Mouse (Mus musculus) layer of hippocampus, adult 18-20 months (tissue): ENCODE measurements around the gene Sh3tc1. TPM values are rescaled to one million over a fixed set of nuclear protein-coding genes. Genes with fewer than 3 reads are reported as not detected.
A peak's percentile ranks its signal among the peaks of the same experiment; 100 is the strongest.

ENCODE experiments used
- DNase-seq, 2 experiments: peaks; one replicate each; pipeline ENCODE4 v3.0.0; 2022; ENCODE audit warnings: low spot score in 2 of 2
- total RNA-seq, 2 experiments: library from RNA; stranded (reverse); gene quantifications; 2 replicates each; pipeline ENCODE4 v1.2.3; 2021

The Sh3tc1 gene
- total RNA-seq, 2 experiments from 2014 or later = 1.5 to 2.6 TPM

DNA sequence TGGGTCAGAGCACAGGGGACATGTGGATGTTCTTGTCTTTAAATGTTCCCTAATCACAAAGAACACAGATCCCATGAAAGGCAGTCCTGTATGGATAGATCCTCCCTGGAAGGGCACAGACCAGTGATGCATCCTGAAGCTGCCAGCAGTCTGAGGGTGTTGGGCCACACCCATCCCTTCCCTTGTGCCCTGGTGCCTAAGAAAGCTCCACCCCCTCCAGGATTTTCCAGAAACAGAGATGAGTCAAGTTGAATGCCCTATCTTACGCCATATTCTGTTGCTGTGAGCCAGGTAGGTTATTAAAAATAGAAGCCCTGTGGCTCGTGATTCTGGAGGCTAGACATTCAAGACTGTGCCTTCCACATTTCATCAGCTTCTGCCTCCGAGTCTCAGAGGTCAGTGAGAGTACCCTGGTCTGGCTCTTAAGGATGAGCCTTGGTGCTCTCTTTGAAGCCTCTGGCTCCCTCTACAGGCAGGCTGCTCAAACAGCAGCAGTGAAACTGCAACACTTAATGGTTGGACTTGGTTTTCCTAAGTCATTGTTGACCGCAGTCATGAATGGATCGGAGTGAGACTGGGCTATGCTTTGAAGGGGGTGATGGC lies 15.4 kb upstream of the Sh3tc1 start:
- DNase-seq = peak in 1 of 2 experiments; percentile 77

DNA sequence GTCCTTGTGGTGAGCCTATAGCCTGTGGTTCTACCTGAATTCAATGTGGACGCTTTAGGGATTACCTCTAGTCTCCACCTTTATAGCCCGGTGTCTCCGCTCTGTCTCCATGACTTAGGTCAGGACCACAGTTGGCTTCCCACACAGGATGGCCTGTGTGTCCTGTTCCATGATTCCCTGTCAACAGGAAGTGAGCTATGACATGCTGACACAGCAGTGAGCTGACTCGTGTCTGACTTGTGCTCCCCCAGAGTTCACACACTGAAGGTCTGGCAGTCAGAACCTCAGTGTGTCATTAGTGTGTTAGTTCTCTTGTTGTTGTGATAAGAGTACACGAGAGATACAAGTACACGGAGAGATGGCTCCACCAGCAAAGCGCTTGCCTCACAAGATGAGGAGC lies 11.2 kb upstream of the Sh3tc1 start:
- DNase-seq = no peak

DNA sequence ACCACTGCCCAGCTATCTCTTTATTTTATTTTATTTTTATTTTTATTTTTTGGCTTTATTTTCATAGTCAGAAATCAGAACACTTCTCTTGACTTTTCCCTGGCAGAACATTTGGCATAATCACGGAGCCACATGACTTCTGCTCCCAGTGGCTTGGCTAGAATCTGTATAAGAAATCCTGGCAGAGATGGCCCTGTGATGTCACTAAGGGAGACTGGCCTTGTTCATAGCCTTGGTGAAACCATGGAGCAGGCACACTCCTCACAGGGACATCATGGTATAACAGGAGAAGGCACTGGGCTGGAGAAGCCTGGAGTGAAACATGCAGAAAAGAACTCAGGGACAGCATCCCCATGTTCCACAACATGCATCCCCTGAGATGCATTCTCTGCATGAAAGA lies 10.2 kb upstream of the Sh3tc1 start:
- no peak for DNase-seq

DNA sequence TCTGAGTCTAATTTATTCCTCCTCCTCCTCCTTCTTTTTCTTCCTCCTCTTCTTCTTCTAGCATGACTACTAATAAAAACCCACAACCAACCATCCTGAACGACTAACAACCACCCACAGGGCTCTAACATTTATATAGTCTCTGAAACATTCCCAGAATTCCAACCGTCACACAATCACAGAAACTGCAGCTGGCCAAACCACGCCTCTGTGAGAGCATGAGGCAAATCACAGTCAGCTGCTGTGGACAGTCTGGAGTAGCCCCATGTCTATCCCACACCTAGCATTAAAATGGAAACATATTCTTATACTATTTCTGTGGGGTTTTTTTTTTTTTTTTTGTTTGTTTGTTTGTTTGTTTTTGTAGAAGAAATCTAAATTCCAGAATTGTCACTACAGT lies 9.6 kb upstream of the Sh3tc1 start:
- no peak for DNase-seq

DNA sequence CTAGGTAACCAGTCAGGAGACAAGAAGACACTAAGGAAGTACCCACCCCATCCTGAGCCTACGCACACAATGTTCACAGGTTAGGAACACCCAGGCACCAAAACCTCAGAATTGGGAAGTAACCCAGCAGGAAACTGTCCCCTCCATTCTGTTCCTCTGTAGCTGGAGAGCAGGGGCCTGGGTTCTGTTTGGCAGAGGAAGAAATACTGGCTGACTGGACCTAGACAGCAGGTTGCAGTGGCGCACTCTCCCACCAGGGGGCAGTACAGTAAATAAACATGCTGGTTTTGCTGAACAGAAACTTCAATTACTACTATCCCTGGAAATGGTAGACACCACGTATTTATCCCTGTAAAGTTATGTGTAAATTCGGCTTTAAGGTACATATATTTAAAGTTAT lies 7.1 kb upstream of the Sh3tc1 start:
- peak; percentile 64 to 86 for DNase-seq

DNA sequence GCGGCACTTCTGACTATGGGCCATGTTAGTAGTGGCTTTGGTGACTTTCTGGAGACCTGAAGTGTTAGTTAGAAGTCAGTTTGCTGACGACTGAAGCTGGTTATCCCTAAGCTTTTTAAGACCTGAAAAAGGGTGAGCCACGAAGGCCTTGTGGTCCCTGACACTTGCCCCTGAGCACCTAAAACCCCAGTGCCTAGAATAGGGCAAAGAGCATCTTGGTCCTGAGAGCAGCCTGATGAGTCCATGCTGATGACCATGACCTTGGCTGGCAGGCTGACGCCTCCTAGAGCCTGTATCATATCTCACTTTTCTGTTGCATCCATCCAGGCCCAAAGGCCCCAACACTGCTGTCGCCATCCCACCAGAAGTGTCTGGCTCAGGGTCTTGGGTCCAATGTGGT lies 5.6 kb upstream of the Sh3tc1 start:
- DNase-seq = no peak

DNA sequence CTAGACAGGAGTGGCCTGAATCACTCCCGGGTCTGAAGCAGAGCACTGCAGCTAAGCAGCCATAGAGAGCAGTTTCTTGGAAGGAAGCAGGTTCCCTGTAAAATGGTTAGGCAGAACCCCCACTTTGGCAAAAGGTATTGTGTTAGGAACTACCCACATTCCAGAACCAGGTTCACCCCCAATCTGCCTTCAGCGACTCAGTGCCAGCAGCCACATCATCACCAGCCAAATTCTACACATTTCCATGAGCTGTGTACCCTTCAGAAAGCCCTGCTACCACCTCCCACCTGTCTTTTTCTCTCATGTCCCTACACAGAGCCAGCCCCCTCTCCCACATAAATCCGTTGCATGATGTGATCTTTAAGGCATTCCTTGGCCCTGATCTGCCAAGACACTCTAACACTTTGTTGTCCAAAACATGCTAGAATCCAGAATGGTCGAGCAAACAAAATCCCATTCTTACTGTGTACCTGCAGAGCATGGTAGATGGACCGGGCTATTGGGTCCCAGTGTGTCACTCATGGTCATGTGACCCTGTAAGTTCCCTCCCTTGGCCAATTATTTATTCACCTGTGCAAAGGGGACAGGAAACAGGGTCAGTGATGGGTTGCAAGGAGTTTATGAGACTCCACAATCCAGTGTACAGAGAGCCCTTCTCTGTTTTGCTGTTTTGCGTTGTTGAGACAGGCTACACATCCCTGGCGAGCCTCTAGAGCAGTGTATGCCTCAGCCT lies 4.4 kb upstream of the Sh3tc1 start:
- peak in 1 of 2 experiments; percentile 68 for DNase-seq

DNA sequence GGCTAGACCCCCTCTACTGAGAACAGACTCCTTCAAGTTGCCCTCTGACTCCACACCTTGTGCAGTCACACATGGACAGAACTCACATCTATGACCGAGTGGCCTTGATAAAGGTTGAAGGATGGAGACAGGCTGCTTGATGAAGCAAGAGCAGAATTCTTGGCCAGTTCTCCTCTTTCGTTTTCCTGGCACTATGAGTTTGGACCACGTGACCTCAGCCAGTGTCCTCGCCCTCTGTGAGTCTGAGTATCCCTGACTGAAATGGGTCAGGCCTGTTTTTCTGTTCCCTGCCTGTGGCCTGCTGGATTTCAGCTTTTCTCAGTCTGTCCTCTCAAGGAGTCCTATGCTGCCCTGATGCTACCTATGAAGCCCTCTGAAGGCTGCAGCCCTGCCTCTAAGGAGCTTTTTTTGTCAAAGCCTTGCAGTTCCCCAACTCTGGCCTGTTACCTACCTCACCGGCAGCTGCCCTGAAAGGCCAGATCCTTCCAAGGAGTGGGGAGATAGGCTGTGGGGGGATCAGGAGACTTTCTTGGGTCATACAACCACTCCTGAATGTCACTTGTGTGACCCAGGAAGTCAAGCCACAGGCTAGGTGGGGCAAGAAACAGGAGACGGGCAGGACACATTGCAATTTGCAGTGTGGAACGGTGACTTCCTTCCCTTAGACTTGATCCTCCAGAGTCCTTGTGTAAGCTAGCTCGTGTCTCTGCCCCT lies 3.6 kb upstream of the Sh3tc1 start:
- DNase-seq = no peak

DNA sequence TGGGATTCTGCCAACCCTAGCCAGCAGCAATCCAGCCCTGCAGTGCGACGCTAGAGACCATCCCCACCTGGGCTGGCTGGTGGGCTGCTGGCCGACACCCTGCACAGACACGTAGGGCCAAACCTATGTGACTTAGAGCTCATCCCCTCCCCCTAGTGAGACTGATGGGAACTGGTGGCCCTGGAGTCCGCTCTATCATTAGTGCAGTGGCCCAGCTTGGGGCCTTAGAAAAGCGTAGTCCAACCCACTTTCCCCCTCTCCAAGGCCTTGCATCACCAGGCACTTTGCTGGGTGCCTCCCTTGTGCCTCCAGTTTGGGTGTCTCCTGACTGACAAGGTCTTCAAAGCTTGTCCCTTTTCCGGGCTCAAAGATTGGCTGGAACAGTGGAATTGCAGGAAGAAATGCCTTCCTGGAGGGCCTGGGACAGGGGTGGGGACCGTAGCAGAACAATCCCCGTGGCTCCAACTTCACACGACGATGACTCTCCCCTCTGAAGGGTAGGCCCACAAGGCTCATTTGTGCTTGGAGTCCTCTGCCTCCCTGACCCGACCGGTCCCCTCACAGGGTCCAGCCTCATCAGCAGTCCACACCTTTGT lies 1.5 kb upstream of the Sh3tc1 start:
- DNase-seq = no peak

DNA sequence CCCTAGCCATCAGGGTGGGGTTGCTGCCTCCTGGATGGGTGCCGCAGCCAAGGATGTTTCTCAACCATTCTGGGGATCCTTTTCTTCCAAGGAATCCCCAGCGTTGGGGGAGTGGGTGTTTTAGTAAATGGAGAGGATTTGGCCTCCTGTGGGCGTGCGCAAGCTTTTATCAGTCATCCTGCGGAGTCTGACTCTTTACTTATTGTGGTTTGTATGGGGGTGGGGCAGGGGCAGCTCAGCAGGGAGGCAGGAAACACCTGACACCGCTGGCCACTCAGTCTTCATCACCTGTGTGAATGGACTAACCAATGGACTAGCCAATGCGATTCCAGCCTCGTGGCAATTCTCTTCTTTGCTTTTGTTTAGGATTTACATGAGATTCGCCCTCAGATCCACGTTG lies 929 bp upstream of the Sh3tc1 start:
- DNase-seq = no peak

DNA sequence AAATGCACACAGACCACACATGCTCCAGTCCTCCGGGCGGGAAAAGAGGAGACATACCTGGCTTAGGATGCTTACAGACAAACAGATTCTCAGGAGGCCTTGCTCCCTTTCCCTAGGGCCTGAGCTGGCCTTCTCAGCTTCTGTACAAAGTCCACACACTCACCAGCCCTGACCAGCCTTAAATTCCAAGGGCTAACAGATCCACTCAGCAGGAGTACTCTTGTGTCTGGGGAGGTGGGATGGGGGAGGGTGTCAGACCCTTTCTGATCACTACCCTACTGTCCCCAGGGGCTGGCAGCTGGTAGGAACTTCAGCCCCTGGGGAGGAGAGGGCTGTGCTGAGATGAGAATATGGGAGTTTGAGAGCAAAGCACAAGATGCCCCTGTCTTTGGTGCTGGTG lies 782 bp downstream of the Sh3tc1 start:
- no peak for DNase-seq

DNA sequence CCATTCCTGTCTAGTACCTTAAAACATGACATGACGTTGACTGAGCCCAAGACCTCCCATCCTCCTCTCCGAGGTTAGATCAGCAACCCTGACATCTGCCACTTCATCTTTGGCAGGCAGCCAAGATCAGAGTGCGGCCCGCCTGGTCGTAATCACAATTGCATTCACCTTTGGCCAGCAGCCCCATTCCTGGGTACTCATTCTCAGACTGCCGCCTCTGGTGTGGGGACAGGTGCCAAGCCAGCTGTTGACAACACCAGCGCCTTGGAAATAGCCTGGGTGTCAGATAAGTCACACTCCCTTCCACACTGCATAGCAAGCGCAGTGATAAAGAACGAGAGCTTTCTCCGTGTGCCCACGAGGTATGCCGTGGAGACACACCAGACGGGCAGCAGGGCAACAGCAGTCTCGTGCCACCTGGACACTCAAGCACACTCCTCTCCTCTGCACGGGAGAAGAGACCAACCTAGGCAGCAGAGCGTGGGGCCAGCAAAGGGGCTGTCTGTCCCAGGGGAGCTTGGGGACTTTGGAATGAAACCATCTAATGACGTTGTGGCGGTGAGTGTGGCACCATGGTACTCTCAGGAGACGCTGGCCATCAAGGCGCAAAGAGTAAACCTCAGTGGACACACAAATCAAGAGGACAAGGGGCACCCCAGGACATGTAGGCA lies 2.4 kb downstream of the Sh3tc1 start:
- no peak for DNase-seq

DNA sequence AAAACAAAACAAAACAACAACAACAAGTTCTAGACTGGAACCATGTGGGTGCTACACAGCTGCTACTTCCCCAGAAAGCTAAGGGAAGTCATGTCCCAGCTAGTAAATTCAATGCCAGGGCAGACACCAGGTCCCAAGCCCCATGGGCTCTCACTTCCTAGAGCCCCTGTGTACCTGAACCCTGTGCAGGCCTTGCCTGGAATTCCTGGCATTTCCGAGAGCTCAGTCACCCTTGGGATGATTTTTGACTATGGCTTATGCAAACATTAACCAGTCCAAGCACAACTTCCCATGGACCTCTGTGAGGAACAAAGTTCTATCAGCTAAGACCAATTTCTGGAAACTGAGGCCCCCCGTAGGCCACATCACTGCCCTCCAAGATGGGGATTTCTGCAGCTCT lies 6.3 kb downstream of the Sh3tc1 start:
- no peak for DNase-seq

DNA sequence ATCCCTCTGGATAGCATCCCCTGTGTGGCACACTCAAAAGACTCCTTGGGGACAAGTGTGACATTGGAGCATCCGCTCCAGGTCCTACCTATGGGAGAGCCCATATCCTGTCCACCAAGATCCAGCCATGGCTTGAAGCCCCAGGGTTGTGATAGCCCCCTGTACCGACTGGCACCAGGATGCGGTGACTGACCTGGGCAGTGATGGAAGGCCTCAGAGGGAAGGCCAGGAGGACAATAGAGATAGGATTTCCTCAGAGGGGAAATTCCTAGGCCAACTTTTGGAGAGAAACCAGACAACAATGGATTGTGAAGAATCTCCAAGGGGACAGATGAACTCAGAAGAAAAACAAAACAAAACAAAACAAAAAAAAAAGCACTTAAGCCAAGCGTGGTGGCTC lies 8.8 kb downstream of the Sh3tc1 start:
- no peak for DNase-seq

DNA sequence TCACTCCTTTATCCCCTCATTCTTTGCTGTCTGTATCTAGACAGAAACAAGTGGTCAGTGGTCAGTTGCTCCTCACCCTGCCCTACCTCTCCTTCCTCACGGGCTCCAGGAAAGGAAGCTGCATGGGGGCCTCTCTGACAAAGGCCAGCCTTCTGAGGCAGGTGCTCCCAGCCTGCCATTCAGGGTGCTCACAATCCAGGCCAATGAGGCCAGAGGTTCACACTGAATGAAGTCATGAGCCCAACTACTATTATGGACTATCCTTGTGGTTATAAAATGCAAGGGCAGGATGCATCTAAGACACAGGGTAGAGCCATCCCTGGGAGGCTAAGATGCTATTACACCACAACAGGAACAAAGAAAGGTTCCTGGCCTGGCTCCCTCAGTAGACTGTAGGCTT lies 9.2 kb downstream of the Sh3tc1 start:
- no peak for DNase-seq

DNA sequence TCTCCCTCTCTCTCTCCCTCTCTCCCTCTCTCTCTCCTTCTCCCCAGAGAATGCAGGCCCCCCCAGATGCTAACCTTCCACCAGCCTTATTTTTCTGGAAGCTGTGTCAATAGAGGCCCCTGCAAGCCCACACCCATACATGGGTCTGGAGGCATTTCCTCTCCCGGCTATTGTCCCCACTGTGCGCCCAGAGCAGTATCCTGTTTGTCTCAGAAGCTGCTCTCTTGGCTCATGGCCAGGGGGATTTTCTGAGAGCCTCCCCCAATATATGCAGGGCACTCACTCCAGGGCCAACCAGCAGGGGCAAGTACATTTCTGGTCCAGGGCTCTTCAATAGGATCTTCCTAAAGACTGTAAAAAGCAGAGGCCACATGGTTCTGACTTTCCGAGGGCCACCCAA lies 9.9 kb downstream of the Sh3tc1 start:
- no peak for DNase-seq

DNA sequence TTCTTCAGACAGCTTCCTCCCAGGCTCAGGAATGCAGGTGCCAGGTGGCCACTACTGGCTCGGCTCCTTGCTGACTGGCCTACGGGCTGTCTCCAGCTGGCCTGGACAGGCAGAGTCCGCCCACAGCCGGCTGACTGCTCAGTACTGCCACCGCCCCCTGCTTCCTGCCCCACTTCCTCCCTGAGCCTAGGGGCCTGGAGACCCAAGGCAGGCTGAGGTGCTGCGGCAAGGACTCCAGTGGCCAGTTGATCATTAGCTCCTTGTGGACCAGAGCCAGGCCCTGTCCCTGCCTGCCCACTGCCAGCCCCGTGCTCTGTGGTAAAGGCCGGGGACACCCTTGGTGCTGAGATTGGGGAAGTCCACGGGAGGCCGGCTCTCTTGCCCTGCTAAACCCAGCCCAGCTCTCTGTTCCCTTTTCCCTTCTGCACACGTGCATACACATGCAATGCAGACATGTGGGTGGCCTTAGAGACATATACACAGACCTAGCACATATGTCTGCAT lies 10.8 kb downstream of the Sh3tc1 start:
- DNase-seq = peak in 1 of 2 experiments; percentile 49

DNA sequence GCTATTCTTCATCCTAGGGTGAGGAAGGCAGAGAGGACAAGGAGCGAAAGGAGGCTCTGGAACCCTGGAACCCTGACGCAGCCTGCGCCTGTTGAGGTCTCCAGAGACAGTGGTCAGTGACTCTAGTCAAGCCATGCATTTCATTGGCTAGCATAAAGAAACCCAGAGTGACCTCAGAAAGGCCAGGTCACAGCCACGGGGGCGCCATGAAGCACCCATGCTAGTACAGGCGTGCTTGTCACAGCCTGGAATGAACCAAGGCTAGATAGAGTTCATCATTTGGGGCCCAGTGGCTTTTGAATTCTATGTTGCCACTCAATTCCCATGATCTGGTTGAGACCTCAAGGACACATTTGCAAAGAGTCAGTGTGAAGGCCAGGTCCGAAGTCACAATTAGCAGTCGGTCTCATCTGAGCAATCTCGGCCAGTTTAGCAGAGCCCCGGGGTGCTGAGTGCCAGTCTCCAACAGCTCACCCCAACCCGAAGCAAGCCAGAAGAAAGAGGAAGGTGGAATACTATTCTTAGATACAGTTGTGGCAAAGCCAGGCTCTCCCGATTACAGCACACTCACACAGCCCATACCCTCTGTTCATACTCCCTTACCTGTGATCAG lies 11.3 kb downstream of the Sh3tc1 start:
- no peak for DNase-seq

DNA sequence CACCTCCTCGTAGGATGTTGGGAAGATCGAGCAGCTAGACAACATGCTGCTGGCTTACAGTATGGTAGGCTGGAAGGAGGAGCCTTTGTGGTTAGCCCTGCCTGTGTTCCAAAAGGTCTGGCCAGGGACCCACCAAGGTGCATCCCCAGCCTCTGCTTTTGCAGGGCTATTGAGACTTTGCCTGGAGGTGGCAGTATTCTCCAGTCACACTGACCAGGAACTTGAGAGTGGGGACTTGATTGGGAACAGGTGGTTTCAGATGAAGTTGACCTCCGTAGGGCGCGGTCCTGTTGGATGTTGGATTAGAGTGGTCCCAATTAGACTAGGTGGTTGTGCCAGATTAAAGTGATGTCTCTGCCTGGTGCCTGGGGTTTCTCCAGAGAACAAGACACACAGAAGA lies 12.3 kb downstream of the Sh3tc1 start:
- no peak for DNase-seq

DNA sequence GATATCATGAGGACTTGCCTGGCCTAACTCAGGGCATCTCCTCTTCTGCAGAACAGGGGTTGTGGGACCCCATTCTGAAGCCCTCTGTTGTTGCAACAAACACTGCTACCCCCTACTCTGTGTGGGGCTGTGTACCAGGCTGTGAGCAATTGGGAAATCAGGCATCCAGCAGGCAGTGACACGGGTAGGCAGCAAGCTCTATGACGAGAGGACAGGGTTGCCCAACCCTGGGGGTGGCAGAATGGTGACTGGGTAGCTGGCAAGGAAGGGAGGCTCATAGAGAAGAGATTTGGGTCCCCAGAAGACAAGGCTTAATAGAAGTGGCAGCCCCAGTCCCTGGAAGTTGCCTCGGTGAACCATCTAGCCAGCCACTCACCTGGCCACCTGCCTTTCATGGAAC lies 13.9 kb downstream of the Sh3tc1 start:
- DNase-seq = no peak

DNA sequence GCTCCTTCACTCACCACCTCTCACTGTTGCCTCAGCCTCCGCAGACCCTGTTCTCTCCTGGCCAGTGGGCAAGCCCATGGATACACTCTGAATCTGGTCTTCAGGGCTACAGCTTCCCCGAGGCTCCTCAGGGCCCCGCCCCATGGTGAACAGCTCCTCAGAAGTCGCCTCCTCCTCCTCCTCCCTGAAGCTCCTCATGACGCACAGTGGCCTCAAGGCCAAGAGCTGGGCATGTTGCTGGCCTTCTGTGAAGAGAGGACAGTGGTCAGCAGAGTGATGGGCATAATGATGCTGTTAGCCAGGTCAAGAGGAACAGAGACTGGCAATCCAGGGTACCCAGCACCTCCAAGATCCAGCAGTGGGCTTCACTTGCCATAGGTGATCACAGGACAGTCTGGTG lies 15.9 kb downstream of the Sh3tc1 start:
- DNase-seq = no peak
